Mouse (Mus musculus): ENCODE measurements around the gene Ttc4. TPM values are rescaled to one million over a fixed set of nuclear protein-coding genes. Genes with fewer than 3 reads are reported as not detected.
A peak's percentile ranks its signal among the peaks of the same experiment; 100 is the strongest.

Gene Ttc4
- total RNA-seq (2014; rRNA removed), result 22.4 and 23.4 TPM in 2 replicates
- 21.2 and 24.2 TPM in 2 replicates for polyA plus RNA-seq (2012; rRNA removed)

- peak; percentile 77 for DNase-seq (ENCODE audit: extremely low read depth, low read depth, low spot score)
- Histone ChIP-seq H3K9ac (ENCODE audit: low read depth, low read length) (peak within 1 kb of the TSS; percentile 82), H3K36me3 (ENCODE audit: control insufficient read depth, insufficient read depth, low read length) (peaks cover 16% of the 10 kb centered on the region), H3K4me3 (ENCODE audit: insufficient read depth, low read depth, low read length) (peak within 1 kb of the TSS; percentile 82), H3K27me3 (ENCODE audit: control insufficient read depth, insufficient read depth, low read length) (no peaks in the 10 kb centered on the region), H3K79me2 (ENCODE audit: control insufficient read depth, insufficient read depth, low read length) (no peaks in the 10 kb centered on the region), H3K27ac (replicated peaks; ENCODE audit: insufficient read depth, low read depth, low read length) (0 out of 2 replicates have a peak within 1 kb of the TSS, but pooled peaks have one; percentile 3), H3K4me1 (ENCODE audit: control insufficient read depth, insufficient read depth, low read length) (peaks cover 3% of the 10 kb centered on the region)
- WGBS, result under 1% methylated on average over 43 of the region's 43 CpGs
- TF ChIP-seq POLR2A (IDR thresholded peaks at IDR 0.05; ENCODE audit: extremely low read depth, insufficient read depth, low read length) (peak; percentile 69), CTCF (IDR thresholded peaks at IDR 0.05; ENCODE audit: low read depth, low read length) (no peak)
Measured at GRCm38 (mm10) chr4:106678442-106679118, at the start of gene Ttc4. Ttc4 (minus strand) TSS chr4:106678944.

DNA sequence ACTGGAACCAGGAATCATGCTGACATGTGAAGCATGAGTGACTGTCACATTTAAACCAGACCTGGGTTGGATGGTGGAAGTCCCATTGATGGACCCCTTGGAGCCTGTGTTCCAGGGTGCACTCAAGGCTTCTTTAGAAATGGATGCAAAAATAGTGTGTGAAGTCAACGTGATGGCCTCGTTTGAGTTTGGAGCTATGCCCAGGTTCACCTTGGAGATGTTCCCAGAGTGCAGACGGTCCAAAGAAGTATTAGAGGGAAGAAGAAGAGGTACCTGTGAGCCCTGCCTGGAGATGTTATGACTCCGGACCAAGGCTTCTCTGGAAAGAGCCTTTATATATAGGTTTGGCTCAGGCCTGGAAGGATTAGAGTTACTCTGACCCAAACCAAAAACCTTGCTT, 41.9 kb upstream of the Ttc4 start:
- H3K27me3 ChIP-seq (ENCODE audit: control insufficient read depth, insufficient read depth, low read length), result no peaks in the 10 kb centered on the region
- WGBS, result 36% methylated on average over 4 of the region's 4 CpGs
- H3K9ac ChIP-seq (ENCODE audit: low read depth, low read length), result no peak overlapping the region
- no peaks in the 10 kb centered on the region for H3K4me1 ChIP-seq (ENCODE audit: control insufficient read depth, insufficient read depth, low read length)
- no peak overlapping the region for H3K4me3 ChIP-seq (ENCODE audit: insufficient read depth, low read depth, low read length)
- peak; percentile 32 for DNase-seq (ENCODE audit: extremely low read depth, low read depth, low spot score)
- no peaks in the 10 kb centered on the region for H3K36me3 ChIP-seq (ENCODE audit: control insufficient read depth, insufficient read depth, low read length)
- no peak overlapping the region for H3K27ac ChIP-seq (replicated peaks; ENCODE audit: insufficient read depth, low read depth, low read length)
- no peaks in the 10 kb centered on the region for H3K79me2 ChIP-seq (ENCODE audit: control insufficient read depth, insufficient read depth, low read length)
- TF ChIP-seq POLR2A (IDR thresholded peaks at IDR 0.05; ENCODE audit: extremely low read depth, insufficient read depth, low read length) (no peak), CTCF (IDR thresholded peaks at IDR 0.05; ENCODE audit: low read depth, low read length) (no peak)

GRCm38 (mm10) chr4:106713622-106714021, 34.9 kb upstream of the Ttc4 start:
- H3K27ac ChIP-seq (replicated peaks; ENCODE audit: insufficient read depth, low read depth, low read length), result no peak overlapping the region
- TF ChIP-seq POLR2A (IDR thresholded peaks at IDR 0.05; ENCODE audit: extremely low read depth, insufficient read depth, low read length), result no peak
- no peak for TF ChIP-seq CTCF (IDR thresholded peaks at IDR 0.05; ENCODE audit: low read depth, low read length)
- no peaks in the 10 kb centered on the region for H3K79me2 ChIP-seq (ENCODE audit: control insufficient read depth, insufficient read depth, low read length)
- no peak for DNase-seq (ENCODE audit: extremely low read depth, low read depth, low spot score)
- H3K36me3 ChIP-seq (ENCODE audit: control insufficient read depth, insufficient read depth, low read length), result no peaks in the 10 kb centered on the region
- H3K27me3 ChIP-seq (ENCODE audit: control insufficient read depth, insufficient read depth, low read length), result no peaks in the 10 kb centered on the region
- WGBS, result 89% methylated on average over 6 of the region's 6 CpGs
- H3K4me3 ChIP-seq (ENCODE audit: insufficient read depth, low read depth, low read length), result no peak overlapping the region
- H3K9ac ChIP-seq (ENCODE audit: low read depth, low read length), result no peak overlapping the region
- no peaks in the 10 kb centered on the region for H3K4me1 ChIP-seq (ENCODE audit: control insufficient read depth, insufficient read depth, low read length)

DNA sequence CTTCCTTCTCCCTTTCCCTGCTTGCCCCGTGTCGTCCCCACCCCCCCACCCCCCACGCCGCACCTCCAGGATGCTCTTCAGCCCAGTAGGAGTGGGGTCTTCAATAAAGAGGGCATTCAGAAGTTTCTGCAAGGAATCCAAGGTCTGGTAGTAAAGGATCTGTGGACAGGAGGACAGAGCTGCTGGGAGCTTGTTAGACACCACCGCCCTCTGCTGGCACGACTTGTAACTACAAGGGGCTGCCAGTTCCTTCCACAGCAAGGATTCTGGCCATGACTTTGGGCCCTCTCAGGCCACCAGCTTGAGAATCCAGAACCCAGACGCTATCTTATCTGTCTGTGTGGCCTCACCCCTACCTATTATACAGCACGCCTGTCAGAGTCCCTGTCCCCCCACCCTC, 29.7 kb upstream of the Ttc4 start:
- WGBS, result 2% methylated on average over 8 of the region's 8 CpGs
- no peak overlapping the region for H3K27ac ChIP-seq (replicated peaks; ENCODE audit: insufficient read depth, low read depth, low read length)
- H3K79me2 ChIP-seq (ENCODE audit: control insufficient read depth, insufficient read depth, low read length), result no peaks in the 10 kb centered on the region
- TF ChIP-seq POLR2A (IDR thresholded peaks at IDR 0.05; ENCODE audit: extremely low read depth, insufficient read depth, low read length), result no peak
- TF ChIP-seq CTCF (IDR thresholded peaks at IDR 0.05; ENCODE audit: low read depth, low read length), result peak; percentile 96
- no peaks in the 10 kb centered on the region for H3K36me3 ChIP-seq (ENCODE audit: control insufficient read depth, insufficient read depth, low read length)
- H3K4me3 ChIP-seq (ENCODE audit: insufficient read depth, low read depth, low read length), result no peak overlapping the region
- DNase-seq (ENCODE audit: extremely low read depth, low read depth, low spot score), result peak; percentile 37
- no peak overlapping the region for H3K9ac ChIP-seq (ENCODE audit: low read depth, low read length)
- H3K4me1 ChIP-seq (ENCODE audit: control insufficient read depth, insufficient read depth, low read length), result no peaks in the 10 kb centered on the region
- H3K27me3 ChIP-seq (ENCODE audit: control insufficient read depth, insufficient read depth, low read length), result no peaks in the 10 kb centered on the region

DNA sequence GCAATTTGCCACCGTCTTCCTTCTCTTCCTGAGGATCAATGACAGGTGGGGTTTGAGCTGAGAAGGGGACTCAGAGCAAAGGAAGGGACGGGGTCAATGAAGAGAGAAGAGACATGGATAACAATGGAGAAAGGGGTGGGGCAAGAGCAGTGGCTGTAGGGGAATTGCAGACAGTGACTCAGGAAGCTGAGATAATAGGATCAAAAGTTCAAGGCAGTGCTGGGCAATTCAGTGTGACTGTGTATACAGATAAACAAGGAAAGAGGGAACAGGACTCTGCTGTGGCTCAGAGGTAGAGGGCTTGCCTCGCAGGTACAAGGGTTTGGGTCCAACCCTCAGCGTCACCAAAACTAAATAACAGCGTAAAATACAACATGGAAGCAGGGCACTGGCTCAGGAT, 29.2 kb upstream of the Ttc4 start:
- Histone ChIP-seq H3K4me3 (ENCODE audit: insufficient read depth, low read depth, low read length) (no peak overlapping the region), H3K36me3 (ENCODE audit: control insufficient read depth, insufficient read depth, low read length) (no peaks in the 10 kb centered on the region), H3K9ac (ENCODE audit: low read depth, low read length) (no peak overlapping the region), H3K27ac (replicated peaks; ENCODE audit: insufficient read depth, low read depth, low read length) (no peak overlapping the region), H3K79me2 (ENCODE audit: control insufficient read depth, insufficient read depth, low read length) (no peaks in the 10 kb centered on the region), H3K27me3 (ENCODE audit: control insufficient read depth, insufficient read depth, low read length) (no peaks in the 10 kb centered on the region), H3K4me1 (ENCODE audit: control insufficient read depth, insufficient read depth, low read length) (no peaks in the 10 kb centered on the region)
- DNase-seq (ENCODE audit: extremely low read depth, low read depth, low spot score), result no peak
- WGBS, result 32% methylated on average over 5 of the region's 5 CpGs
- TF ChIP-seq POLR2A (IDR thresholded peaks at IDR 0.05; ENCODE audit: extremely low read depth, insufficient read depth, low read length) (no peak), CTCF (IDR thresholded peaks at IDR 0.05; ENCODE audit: low read depth, low read length) (no peak)

- Histone ChIP-seq H3K79me2 (ENCODE audit: control insufficient read depth, insufficient read depth, low read length) (no peaks in the 10 kb centered on the region), H3K27me3 (ENCODE audit: control insufficient read depth, insufficient read depth, low read length) (no peaks in the 10 kb centered on the region), H3K36me3 (ENCODE audit: control insufficient read depth, insufficient read depth, low read length) (no peaks in the 10 kb centered on the region), H3K4me3 (ENCODE audit: insufficient read depth, low read depth, low read length) (no peak overlapping the region), H3K9ac (ENCODE audit: low read depth, low read length) (no peak overlapping the region), H3K27ac (replicated peaks; ENCODE audit: insufficient read depth, low read depth, low read length) (no peak overlapping the region), H3K4me1 (ENCODE audit: control insufficient read depth, insufficient read depth, low read length) (no peaks in the 10 kb centered on the region)
- TF ChIP-seq POLR2A (IDR thresholded peaks at IDR 0.05; ENCODE audit: extremely low read depth, insufficient read depth, low read length) (no peak), CTCF (IDR thresholded peaks at IDR 0.05; ENCODE audit: low read depth, low read length) (no peak)
- whole genome bisulfite sequencing, result 61% methylated on average over 8 of the region's 8 CpGs
- no peak for DNase-seq (ENCODE audit: extremely low read depth, low read depth, low spot score)
Measured at GRCm38 (mm10) chr4:106705096-106705665, 26.4 kb upstream of the Ttc4 start.
